Mouse (Mus musculus): ENCODE results near the gene Terb2. TPM values are rescaled to one million over a fixed set of nuclear protein-coding genes. Genes with fewer than 3 reads are reported as not detected.
"Not testable (repeated sequence)": the region's sequence is repeated elsewhere in the genome, so short reads cannot be mapped to it uniquely, and the experiment has no call there.

Terb2 gene
- total RNA-seq, 1 experiment from 2014 or later, result not detected

GRCm38 (mm10) chr2:122162529-122162928 is 23.5 kb upstream of the Terb2 start:
- DNase-seq, result no peak

GRCm38 (mm10) chr2:122163430-122164195 is 22.5 kb upstream of the Terb2 start:
- DNase-seq, result no peak

- no peak for DNase-seq
Measured at GRCm38 (mm10) chr2:122164293-122164692, 21.8 kb upstream of the Terb2 start.

- DNase-seq, result no peak
Measured at GRCm38 (mm10) chr2:122171292-122171691, 14.8 kb upstream of the Terb2 start.

GRCm38 (mm10) chr2:122172188-122172587 is 13.9 kb upstream of the Terb2 start:
- no peak for DNase-seq

- DNase-seq, result no peak
Measured at GRCm38 (mm10) chr2:122180051-122180822, 5.8 kb upstream of the Terb2 start.

GRCm38 (mm10) chr2:122185086-122185485 is 986 bp upstream of the Terb2 start:
- DNase-seq, result no peak

- no peak for DNase-seq
Measured at GRCm38 (mm10) chr2:122186751-122187150, 679 bp downstream of the Terb2 start.

GRCm38 (mm10) chr2:122191849-122192248 is 5.8 kb downstream of the Terb2 start:
- no peak for DNase-seq

- DNase-seq, result no peak
Measured at GRCm38 (mm10) chr2:122194509-122194929, 8.4 kb downstream of the Terb2 start.

- no peak for DNase-seq
Measured at GRCm38 (mm10) chr2:122201501-122201900, 15.4 kb downstream of the Terb2 start.

GRCm38 (mm10) chr2:122206440-122207107 is 20.5 kb downstream of the Terb2 start:
- DNase-seq, result no peak

- no peak for DNase-seq
Measured at GRCm38 (mm10) chr2:122210534-122211228, 24.6 kb downstream of the Terb2 start.

- DNase-seq, result not testable (repeated sequence)
Measured at GRCm38 (mm10) chr2:122217075-122217474, 31.0 kb downstream of the Terb2 start.

GRCm38 (mm10) chr2:122218234-122218633 is 32.2 kb downstream of the Terb2 start:
- DNase-seq, result no peak

GRCm38 (mm10) chr2:122221378-122221777 is 35.3 kb downstream of the Terb2 start:
- no peak for DNase-seq

GRCm38 (mm10) chr2:122221798-122222197 is 35.7 kb downstream of the Terb2 start:
- DNase-seq, result no peak

GRCm38 (mm10) chr2:122222272-122222671 is 36.2 kb downstream of the Terb2 start:
- DNase-seq, result no peak

GRCm38 (mm10) chr2:122223654-122224053 is 37.6 kb downstream of the Terb2 start:
- no peak for DNase-seq

GRCm38 (mm10) chr2:122230395-122230794 is 44.3 kb downstream of the Terb2 start:
- DNase-seq, result no peak

- no peak for DNase-seq
Measured at GRCm38 (mm10) chr2:122231616-122232015, 45.5 kb downstream of the Terb2 start.

GRCm38 (mm10) chr2:122233341-122233740 is 47.3 kb downstream of the Terb2 start:
- no peak for DNase-seq

Measured in adrenal gland, postnatal 14 days (tissue).